Mouse (Mus musculus) kidney, adult 11 months (tissue): ENCODE measurements around the gene Xkr8.
A peak's percentile ranks its signal among the peaks of the same experiment; 100 is the strongest.
"Not testable (repeated sequence)": the region's sequence is repeated elsewhere in the genome, so short reads cannot be mapped to it uniquely, and the experiment has no call there.

Experiments
- DNase-seq: peaks from one replicate; pipeline ENCODE4 v3.0.0; 2022

The Xkr8 gene

DNA sequence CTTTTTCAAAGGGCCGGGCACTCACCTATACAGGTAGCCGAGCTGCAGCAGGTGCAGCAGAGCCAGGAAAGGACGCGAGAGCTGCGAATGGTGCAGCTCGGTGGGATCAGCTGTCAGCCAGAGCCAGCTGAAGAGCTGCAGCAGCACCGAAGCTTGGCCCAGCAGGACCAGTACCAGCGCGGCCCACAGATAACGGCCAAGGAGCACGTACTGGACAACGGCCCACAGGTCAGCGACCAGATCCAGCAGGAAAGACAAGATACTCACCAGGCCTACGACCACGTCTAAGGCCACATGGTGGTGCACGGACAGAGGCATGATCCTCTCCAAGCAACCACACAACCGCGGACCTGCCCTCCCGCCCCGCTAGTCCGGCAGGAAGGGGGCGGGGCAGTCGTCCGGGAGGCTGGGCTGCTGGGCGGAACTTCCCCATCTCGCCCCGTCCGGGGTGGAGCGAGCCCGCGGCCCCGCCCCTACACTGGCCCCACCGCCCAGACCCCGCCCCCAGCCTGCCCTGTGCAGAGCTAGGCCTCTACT, at the start of gene Xkr8:
TSS of gene Xkr8 (minus strand) at position 399 of the 537 bp plus-strand sequence.
- DNase-seq: peak; percentile 89

- no peak for DNase-seq
Measured at GRCm38 (mm10) chr4:132780288-132780687, 47.9 kb upstream of the Xkr8 start.

- no peak for DNase-seq
Measured at GRCm38 (mm10) chr4:132778562-132779201, 46.3 kb upstream of the Xkr8 start.

- peak; percentile 34 for DNase-seq
Measured at GRCm38 (mm10) chr4:132776764-132777163, 44.4 kb upstream of the Xkr8 start.

DNA sequence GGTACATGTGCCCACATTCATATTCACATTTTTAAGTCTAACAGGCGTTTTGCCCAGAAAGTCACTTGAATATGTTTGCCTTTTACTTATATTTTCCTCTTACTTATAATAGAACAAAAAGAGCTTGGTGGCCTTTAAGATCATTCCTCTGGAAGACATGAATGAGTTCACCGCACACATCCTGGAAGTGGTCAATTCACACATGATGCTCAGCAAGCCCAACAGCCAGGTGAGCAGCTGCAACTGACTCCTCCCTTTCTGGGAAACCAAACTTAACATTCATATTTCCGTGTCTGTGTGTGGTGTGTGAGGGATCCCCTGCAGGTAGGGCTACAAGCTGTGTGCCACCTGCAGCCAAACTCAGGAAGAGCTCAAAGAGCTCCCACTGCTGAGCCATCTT, 42.6 kb upstream of the Xkr8 start:
- no peak for DNase-seq

DNA sequence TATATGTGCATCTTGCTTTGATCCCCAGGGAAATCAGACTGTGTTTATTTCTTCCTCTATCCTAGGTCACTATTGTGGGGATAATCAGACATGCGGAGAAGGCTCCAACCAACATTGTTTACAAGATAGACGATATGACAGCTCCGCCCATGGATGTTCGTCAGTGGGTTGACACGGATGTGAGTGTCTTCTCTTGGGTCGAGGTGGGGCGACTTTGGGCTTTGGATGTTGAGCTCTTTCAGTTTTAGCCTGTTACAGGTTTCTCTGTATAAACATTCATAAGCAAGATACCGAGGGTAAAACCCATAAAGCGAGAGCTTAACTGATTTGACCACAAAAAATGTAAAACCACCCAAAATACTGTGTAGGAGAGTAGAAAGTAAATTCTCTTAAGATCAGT, 39.4 kb upstream of the Xkr8 start:
- DNase-seq: no peak

GRCm38 (mm10) chr4:132767914-132768876, 35.8 kb upstream of the Xkr8 start, which contains the start of gene Rpa2:
Gene Rpa2, plus strand, starts transcription at chr4:132768332.
- DNase-seq: peak; percentile 99

GRCm38 (mm10) chr4:132763125-132763524, 30.8 kb upstream of the Xkr8 start:
- DNase-seq: not testable (repeated sequence)

- no peak for DNase-seq
Measured at GRCm38 (mm10) chr4:132762602-132763001, 30.3 kb upstream of the Xkr8 start.

- no peak for DNase-seq
Measured at GRCm38 (mm10) chr4:132760296-132760695, 27.9 kb upstream of the Xkr8 start.

DNA sequence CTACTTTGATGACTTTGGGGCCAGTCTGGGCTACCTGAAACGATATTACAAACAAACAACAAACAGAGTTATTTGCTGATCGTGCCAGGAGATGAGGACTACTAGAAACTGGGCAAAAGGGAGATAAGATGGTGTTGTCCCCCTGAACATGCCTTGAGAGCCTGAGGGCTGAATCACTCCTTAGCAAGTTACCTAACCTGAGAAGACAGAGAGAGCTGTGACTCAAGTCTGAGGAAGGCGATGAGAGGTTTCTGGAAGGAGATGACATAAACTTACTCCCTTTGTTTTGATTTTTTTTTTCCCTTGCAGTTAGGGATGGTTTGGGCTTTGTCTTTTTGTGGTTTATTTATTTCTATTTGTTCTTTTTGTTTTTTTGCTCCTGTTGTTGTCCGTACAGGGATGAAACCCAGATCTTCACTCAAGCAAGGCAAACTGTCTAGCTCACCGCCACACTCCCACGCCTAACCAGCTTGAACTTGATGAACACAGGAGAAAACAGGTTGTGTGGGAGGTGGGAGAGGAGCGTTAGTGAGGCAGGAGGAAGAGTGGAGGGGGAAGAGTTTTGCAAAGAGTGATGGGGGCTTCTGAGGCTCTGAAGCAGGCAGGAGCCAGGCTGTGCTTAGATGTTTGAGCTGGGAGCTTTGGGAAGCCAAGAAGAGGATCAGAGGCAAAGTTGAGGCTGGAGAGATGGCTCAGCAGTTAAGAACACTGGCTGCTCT, 25.4 kb upstream of the Xkr8 start:
- no peak for DNase-seq

DNA sequence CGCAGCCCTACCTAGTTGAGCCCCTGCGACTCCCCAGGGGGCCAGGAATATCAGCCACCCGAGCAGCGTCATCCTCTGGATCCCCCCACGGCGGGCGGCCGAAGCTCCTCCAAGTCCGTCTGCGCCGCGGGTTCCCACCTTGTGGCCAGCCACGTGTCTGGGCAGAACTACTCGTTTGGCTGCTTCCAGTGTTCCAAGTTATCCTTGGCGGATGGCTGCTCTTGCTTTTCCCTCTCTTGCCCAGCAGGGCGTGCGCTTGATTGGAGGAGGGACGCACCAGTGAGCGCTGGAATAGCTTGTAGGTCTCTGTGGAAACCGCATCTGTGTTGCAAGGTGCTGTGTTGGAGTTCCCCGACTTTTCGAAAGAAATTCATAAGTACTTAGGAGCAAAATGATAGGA, 24.6 kb upstream of the Xkr8 start, which contains the start of gene Smpdl3b:
TSS of gene Smpdl3b (minus strand) at position 279 of the 400 bp plus-strand sequence.
- DNase-seq: peak; percentile 79

- no peak for DNase-seq
Measured at GRCm38 (mm10) chr4:132752992-132753391, 20.6 kb upstream of the Xkr8 start.

DNA sequence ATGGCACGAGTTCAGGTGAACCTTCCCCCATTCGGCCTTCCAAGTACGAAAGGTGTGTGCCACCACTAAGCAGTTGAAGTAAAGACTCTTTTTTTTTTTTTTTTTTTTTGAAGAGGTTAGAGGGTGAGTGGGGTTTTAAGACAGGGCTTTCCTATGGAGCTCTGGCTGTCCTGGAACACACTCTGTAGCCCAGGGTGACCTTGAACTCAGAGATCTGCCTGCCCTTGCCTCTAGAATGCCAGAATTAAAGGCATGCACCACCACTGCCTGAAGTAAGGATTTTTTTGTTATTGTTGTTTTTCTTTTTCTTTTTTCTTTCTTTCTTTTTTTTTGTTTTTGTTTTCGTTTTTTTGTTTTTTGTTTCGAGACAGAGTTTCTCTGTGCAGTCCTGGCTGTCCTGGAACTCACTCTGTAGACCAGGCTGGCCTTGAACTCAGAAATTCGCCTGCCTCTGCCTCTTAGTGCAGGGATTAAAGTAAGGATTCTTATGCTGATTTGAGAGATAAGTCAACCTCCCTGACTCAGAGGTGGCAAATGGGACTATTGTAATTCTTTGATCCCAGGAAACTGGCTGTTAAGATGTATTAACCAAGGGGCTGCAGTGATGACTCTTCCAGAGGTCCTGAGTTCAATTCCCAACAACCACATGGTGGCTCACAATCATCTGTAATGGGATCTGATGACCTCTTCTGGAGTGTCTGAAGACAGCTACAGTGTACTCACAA, 17.1 kb upstream of the Xkr8 start:
- DNase-seq: no peak

- DNase-seq: no peak
Measured at GRCm38 (mm10) chr4:132748778-132749177, 16.4 kb upstream of the Xkr8 start.

- DNase-seq: peak; percentile 62
Measured at GRCm38 (mm10) chr4:132747664-132748259, 15.4 kb upstream of the Xkr8 start.

GRCm38 (mm10) chr4:132746911-132747517, 14.7 kb upstream of the Xkr8 start:
- no peak for DNase-seq

DNA sequence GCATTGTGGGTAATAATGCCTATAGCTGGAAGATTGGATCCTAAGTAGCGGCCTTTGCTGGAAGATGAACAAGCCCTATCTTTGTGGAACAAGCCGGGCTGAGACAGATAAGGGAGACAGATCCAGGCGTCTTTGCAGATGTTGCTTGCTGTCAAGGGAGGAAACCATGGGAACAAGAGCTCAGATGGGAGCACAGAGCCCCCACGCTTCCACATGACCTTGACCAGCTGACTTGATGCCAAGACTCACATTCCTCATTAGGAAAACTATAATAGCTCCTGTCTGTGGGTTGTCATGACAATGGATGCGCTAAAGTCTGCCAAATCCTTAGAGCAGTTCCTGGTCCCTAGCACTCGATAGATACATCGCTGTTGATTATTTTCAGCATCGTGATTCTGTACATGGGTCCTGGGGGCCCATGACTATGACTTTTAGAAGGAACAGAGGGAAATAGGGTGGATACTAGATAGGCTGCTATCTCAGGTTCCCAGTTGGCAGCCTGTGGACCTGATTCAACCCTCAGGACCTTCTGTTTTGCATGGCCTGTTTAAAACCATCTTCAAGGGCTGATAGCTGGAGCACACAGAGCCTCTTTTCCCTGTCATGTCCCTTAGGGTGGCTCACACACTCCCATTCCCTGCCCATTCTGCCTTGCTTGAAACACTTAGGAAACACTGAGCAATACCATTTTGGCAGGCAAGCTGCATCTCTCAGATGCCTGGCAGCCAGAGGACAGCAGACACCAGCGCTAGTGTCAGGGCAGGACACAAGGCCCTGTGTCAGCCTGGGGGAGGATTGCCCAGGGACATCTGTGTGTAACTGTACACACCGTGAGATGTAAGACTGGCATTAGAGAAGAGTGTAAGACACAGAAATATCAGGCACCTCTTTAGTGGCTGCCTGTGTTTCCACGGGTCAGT, 11.9 kb upstream of the Xkr8 start:
- DNase-seq: no peak

DNA sequence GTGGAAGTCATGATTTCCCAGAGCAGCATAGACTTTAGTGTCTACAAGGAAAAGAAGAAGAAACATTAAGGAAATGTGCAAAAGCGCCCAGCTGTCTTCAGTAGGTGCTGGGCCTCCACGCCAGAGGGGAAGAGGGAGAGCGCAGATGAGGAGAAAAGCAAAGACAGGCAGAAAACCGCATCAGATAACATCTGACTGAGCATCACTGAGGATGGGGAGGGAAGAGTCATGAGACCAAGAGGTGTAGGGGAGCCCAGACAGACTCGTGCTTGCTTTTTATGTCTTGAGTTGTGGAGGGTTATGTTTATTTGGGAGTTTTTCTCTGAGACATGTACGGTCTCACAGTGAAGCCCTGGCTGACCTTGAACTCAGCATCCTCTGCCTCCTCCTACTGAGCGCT, 9.1 kb upstream of the Xkr8 start:
- DNase-seq: no peak

GRCm38 (mm10) chr4:132737154-132737553, 4.8 kb upstream of the Xkr8 start:
- DNase-seq: not testable (repeated sequence)
